Mouse (Mus musculus): ENCODE data around the gene Pcdh9.

The Pcdh9 gene

DNA sequence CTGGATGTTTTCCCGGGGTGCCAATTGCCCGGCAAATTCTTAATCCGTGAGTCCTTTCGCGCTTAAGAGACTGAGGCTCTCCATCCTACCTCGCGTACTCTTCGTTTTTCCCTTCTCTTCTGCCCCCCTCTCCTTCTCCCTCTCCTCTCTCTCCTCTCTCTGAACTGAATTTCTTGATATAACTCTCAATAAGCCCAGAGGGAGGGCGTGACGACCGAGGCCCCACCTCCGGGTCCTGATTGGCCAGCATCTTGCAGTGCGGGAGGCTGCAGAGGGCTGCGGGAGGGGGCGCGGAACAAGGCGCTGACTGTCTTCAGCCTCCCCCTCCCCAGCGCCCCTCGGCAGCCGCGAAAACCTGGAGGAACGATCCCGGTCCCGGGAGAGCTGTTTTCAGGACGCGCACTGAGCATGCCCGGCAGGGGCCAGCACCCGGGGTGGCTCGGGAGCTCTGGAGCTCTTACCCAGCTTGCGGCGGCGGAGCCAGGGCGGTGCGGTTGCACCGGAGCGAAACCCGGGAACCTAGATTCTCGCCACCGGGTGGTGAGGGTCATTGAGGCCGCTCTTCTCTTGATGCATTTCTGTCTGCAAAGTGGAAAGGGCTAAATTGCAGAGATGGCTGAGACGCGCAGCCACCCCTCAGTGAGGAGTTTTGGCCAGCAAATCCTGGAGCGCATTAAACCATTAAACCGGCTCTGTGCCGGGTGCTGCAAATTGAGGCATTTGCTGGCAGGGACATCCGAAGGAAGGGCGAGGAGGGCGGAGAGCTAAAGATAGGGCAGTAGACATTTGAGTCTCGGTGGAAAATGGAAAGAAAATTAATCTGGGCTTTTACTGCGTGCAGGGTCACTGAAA is at the start of gene Pcdh9:
Gene Pcdh9 (minus strand): TSS at position 161 of the 852 bp plus-strand sequence.
- peak; percentile 42 for DNase-seq (ENCODE audit: low spot score)

DNA sequence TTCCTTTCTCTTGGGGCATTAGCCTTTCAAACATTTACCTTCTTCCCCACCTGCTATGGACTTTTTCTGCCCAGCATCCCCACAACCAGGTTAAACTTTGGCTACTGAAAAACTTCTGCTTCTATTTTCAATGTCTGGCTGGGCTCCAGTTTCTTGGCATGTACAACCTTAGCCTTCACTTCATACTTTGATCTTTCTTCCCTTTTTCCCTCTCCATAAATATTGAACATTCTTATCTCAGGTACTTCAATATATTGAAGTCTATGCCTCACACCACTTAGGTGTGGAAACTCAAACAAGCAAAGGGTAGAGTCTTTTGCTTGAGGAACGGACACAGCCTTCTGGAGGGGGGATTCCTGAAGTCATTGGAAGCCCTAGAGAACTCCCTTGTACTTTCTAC is 16.4 kb upstream of the Pcdh9 start:
- DNase-seq (ENCODE audit: low spot score) = no peak

DNA sequence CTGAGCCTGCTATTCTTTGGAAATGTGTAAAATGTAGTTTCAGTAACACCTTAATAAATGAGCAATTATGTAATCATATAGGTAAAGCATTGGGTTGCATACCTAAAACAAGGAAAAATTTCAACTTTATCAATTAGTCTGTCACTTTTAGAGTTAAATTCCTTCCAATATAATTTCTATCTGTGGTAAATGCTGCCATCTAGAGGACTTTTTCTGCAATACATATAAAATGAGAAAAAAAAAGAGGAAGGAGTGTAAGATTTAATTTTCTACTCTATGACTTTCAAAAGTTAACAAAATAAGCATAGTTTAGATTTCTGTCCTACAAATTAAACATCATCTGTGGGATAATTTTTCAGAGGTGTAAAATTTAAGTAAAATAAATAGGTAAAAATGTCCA is 8.1 kb upstream of the Pcdh9 start:
- no peak for DNase-seq (ENCODE audit: low spot score)

DNA sequence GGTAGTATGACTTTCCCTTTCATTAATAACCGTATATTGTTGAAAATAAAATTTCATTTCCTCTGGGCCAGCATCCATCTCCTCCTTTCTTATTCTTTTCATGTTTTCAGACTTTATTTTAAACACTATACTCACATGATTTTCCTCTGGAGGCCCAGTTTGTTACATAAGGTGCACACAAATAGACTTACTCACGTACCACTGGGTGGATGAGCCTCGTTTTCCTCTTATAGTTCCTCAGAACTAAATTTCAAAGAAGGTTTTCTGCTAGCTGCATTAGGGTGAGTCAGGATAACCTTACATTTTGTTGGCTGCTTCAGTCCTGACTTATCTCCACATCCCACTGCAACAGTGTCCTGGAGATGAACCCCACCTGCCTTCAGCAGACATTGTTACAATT is 4.7 kb upstream of the Pcdh9 start:
- DNase-seq (ENCODE audit: low spot score) = no peak

DNA sequence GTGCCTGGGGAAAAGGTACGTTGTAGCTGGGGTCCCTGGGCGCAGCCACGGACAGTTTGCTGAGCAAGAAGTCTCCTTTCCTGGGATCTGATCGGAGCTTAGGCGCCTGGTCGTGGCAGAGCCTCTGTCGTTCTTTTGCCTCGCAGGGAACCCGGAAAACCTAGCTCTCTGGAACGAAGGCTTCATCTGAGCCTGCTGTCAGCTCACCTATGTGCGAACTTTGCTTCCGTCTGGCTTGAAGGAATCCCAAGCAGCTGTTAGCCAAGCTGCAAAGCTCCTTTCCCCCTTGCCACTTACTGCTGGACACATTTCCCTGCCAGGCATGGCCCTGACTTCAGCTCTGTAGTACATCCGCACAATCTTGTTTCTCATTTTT is 880 bp upstream of the Pcdh9 start:
- no peak for DNase-seq (ENCODE audit: low spot score)

DNA sequence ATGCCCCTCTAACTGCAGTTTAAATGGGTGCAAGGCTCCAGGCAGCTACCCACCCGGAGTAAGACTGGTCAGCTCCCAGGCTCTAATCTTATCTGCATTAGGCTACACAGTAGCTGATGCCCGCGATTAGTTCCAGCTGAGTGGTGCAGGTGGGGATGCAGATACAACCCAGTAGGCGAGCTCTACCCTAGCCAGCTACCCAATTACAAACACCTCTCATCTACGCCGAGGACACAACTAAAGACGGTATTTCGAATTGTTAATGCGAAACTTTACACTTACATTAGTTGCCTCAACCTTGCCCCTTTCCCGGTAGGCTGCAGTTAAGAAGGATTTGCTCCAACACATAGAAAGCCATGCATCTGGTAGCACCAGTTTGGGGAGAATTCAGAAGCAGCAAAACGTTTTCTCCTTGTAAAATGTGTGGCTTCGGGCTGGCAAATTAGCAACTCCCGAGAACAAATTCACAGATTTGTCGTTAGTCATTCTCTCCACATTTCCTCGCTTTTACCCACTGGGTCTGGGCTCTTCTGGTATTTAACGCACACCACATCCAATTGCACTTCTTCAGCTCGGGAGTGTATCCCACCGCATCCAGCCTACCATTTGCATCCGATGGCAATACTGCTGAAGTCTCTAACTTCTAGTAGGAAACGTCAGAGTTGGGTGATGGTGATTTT is 500 bp downstream of the Pcdh9 start:
- DNase-seq (ENCODE audit: low spot score) = no peak

DNA sequence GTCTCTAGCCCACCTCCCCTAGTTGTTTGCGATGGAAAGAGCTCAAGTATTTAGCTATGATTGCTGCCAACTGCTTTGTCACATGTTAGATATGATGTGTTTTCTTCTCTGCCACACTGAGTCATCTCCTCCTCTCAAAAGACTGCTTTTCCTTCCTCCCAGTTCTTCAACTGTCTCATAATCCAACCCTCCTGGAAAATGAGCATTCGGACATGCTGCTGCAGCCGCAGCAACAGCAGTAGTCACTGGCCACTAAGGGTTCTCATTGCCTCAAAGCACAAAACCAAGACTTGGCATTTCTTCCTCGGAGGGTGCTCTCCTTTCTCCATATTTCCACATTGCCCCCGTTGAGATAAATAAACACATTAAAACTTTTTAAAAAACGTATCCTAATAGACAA is 1.2 kb downstream of the Pcdh9 start:
- no peak for DNase-seq (ENCODE audit: low spot score)

DNA sequence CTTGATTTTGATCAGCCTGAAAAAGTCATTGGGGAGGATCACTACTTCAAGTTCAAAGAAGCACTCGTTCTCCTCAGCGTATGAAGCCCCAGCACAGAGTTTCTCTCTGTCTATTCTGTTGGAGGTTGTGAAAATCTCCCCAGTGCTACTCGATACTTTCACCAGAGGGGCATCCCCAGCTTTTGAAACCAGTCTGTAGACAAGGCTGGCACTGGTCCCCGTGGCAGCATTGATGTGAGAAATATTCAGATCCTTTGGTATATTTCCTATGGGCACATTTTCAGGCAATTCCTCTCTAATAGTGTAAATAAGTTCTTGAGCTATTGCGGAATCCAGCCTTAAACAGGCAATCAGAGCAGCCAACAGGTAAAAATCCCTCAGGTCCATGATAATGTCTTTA is 2.1 kb downstream of the Pcdh9 start:
- DNase-seq (ENCODE audit: low spot score) = no peak

DNA sequence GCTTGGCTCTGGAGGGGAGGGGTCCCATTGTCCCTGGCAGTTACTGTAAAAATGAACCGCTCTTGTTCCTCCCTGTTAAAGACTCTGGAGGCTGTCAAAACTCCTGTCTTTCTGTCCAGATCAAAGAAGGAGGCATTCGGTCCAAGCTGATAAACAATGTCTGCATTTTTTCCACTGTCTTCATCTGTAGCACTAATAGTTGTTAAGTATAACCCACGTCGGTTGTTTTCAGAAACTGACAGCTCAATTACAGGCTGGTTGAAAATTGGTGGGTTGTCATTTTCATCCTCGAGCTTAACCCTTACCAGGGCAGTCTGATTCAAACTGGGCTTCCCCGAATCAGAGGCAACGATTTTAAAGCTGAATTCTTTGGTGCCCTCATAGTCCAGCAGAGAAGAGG is 3.4 kb downstream of the Pcdh9 start:
- DNase-seq (ENCODE audit: low spot score) = no peak

DNA sequence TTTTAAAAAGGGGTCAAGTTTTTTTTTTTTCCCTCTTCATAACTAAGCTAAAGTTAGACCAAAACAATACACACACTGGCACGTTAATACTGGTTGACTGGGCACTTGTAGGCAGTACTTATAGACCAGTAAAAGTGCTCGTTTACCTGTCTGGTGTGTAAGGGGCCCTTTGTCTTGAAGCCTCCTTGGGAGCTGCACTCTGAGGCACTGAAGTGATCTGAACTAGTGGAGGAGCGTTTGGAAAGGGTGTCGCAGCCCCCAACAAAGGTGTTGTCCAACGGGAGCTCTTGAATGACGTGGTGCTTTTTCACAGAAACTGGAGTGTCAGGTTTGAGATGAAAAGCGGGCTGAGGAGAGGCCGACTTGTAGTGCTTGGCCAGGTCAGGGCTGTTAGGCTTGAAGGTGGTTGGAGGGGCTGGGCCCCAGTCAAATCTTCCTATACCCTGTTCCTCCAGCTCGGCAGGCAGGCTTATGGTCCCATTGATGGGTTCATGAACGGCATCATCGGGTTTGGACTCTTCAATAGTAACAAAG is 4.9 kb downstream of the Pcdh9 start:
- no peak for DNase-seq (ENCODE audit: low spot score)

DNA sequence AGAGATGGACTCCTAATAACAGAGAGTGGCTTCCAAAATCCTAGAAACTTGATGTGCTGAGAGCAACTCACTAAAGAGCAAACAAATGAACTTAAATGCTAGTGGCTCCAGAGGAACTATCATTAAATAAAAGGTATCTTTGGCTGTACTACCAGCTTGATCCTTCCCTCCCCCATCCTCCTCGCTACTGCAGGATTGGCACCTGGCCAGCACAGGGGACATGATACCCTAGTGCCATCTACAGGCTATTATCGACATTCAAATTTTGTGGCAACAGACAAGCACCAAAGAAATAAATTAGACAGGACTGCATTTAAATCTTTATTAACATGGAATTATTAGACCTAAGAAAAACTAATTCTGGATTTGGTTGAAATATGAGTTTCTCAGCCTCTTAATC is 6.0 kb downstream of the Pcdh9 start:
- peak; percentile 51 for DNase-seq (ENCODE audit: low spot score)

DNA sequence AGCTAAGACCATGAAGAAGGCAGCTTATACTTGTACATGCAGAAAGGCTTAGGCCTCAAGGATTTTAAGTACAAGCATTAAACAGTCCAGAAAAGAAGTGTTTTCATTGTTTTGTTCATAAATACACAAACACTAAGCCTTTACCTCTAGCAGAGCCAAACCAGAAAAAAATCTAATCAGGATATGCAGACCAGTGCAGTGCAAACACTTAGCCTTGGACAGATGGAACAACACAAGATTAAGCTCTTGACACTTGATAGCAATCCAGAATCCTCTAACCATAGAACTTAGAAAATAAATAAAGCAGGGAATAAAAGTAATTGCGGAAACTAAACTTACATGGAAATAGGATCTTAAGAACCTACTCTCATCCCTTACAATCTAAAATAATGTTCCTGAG is 10.4 kb downstream of the Pcdh9 start:
- DNase-seq (ENCODE audit: low spot score) = no peak

DNA sequence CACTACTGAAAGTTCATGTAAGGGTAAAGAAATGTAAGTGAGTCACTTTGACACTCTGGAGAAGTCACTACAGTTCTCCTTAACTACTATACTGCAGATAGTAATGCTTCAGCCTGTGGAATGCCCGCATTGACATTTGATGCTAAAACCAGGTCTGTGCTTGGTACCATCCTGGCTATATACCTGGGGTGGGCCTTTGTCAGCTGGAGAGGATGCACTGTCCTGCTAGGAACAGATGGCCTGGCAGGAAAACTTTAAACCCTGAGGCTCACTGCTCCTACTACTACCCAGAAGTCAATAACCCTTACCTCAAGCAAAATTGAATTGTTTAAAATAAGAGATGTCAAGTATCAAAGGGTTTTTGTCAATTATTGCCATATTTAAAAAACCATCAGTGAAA is 14.5 kb downstream of the Pcdh9 start:
- no peak for DNase-seq (ENCODE audit: low spot score)

DNA sequence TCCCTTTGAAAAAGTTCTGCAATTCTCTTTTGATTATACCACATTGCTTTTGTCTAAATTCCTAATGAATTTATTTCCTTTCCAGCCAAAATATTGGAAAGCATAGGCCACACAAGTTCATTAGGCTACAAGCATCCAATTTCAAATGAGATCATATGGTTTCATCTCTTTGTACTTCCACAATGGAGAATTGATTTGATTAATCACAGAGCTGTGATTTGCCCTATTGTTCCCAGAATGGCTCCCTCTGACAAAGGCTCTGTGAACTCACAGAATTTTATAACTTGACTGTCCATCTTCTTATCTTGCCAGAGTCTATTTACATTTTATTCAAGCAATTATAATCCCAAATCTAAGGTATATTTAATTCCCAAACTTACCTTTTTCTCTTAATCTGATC is 22.3 kb downstream of the Pcdh9 start:
- DNase-seq (ENCODE audit: low spot score) = no peak

DNA sequence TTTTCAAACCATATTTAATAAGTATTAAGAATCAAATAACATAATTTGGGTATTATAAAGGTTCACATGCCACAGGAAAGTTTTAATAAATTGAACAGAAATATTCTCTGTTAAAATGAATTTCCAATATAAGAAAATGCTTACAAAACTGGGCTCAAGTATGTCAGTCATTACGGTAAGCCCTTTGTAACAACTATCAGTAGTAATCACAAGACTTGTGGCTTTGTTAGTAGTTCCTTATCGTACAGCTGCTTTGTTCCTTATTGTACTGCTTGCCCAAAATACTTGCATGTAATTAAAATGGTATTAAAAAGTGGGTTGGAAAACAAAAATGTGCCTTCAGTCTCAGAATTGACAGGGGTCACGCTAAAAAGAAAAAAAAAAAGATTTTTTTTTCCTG is 32.4 kb downstream of the Pcdh9 start:
- no peak for DNase-seq (ENCODE audit: low spot score)

DNA sequence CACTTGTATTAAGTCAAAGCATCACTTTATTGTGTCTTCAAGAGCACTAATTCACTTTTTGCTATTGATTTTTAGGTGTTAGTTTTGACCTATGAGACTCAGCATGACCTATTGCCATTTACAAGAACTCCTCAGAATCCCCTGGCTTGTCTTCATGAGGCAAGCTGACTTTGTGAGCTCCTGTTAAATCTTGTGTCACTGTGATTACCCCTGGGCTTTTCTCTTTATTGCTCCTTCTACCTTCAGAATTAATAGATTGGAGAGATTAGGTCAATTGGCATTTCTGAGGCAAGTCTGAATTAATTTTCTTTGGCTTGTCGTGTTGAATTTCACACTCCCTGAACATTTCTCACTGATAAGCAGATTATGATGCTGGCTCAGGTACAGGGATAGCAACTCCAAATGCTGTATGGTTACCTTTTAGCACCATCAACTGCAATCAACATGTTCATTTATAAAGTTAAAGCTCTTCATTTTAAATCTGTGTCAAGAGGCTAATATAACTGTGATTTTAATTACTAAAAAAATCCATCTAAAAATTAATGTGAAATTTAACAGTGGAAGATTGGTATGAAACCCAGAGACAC is 44.3 kb downstream of the Pcdh9 start:
- DNase-seq (ENCODE audit: low spot score) = no peak

DNA sequence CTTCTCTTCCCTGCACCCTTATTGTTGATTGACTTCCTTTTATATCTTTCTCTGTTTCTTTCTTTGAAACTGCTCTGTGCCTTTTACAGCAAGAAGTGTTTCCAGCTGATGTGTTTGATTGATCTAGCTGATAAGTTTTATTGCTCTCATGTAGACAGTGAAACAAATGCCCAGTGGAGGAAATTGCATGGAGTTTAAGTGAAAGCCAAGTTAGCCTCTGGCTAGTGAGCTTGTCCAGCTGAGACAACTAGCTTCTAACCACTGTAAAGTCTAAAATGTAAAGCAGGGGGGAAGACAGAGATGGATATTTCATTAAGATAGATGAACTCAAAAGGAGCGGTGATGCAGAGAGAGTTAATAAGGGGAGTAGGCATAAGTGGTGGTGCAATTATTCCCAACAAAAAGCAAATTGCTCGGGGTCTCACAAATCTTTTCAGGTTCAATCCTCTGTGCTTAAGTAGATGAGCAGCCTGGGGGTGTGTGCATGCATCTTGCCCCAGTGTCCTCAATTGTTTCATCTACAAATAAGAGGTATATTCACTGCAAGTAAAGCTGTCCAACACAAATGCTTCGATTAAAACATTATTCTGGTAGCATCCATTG is 47.7 kb downstream of the Pcdh9 start:
- DNase-seq (ENCODE audit: low spot score) = no peak

DNA sequence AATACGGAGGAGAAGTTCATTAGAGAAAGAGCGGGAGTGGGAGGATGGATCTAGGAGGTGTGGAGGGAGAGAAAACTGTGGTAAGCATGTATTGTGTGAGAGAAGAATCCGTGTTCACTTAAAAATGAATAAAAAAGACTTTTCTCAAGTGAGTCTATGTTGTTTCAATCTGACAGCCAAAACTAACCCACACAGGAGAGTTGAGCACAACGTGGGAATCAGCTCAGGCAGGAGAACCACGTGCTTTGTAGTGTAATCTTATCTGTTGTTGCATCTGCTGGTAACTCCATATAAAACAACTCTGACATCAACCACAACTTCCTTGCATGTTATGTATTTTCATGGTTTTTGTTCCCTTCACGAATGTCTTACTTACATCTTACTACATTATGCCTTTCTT is 58.0 kb downstream of the Pcdh9 start:
- DNase-seq (ENCODE audit: low spot score) = no peak

DNA sequence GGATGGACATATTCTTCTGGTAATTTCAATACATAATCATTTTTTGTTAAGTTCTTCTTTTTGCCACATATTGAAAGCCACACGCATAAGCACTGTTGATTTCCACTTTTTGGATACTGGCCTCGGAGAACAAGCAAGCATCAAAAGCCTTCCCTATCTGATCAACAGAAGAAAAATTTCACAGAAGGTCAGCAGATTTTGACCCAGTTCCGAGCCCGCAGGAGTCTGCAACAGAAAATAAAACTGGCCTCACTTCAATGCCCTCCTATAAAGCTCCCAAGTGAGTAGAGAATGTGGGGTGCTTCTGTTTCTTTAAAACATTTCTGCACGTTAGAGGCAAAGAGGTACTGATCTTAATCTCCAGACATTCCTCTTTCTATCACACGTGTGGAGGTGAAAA is 63.3 kb downstream of the Pcdh9 start:
- DNase-seq (ENCODE audit: low spot score) = no peak

DNA sequence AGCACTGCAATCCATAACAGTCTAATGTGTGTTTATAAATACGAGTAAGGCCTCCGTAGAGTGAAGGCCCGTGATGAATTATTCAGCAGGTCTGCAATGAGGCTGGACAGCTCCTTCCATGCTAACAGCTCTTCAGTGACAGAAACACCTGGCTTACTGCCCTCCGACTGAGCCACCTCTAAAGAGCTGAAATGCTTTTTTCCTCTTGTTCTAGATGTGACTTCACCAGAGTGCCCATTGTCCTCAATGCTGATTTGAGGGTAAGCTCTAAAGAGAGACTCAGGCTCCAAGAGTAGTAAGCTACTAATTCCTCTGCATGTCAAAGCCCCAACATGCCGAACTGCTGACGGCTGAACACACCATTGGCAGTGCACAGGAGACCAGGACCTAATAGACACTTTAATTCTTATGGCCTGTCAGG is 64.4 kb downstream of the Pcdh9 start:
- no peak for DNase-seq (ENCODE audit: low spot score)

DNA sequence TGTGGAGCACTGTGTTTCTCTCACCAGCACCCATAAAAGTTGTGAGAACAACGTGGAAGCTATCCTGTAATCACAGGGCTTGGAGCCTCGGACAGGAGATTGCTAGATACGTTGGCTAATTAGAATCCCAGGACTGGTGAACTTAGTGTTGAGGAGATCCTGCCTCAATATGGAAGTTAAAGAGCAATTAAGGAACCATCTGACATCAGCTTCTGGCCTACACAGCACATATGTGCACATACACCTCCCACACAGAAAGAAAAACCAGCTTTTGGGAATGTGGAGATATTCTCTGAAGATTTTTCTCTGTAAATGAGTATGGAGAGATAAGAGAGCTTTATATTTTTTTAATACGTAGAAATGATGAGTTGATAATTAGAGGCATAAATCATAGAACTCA is 71.6 kb downstream of the Pcdh9 start:
- DNase-seq (ENCODE audit: low spot score) = no peak

DNA sequence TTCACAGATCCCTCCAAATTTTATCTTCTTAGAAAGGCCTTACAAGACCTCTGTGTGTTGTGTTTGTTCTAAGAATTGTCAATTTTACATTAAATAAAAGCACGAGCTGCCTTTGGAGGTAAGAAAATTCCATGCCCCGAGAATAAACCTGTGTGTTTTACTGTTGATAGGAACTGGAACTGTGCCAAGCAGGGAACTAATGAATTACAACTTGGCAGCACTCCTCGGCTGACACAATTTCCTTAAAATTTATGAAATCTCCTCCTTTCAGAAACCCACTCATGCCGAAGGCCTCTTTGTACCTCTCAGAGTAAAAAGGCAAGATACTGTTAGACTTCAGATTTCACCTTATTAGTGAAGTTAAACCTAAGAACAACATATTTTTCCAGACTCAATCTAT is 72.9 kb downstream of the Pcdh9 start:
- no peak for DNase-seq (ENCODE audit: low spot score)

DNA sequence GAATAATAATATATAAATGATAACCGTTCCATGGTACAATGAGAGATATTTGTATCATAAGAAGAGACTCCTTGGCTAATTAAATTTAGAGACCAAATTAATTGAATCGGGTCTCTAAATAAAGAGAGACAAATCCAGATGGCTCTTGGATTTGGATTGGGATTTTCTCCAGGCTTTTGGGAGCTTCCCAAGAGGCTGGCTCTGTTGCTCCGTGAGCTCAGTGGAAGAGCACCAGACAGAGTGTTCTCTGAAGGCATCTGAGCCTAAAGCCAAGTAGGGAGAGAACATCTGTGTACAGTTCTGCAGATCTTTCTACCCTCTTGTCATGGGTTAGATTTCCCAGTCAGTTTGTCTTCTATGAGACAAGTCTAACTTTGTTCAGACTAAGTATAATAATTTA is 95.9 kb downstream of the Pcdh9 start:
- no peak for DNase-seq (ENCODE audit: low spot score)
